Mouse (Mus musculus) neutrophil, adult 5-6 weeks (primary cell): ENCODE measurements around the gene Bud13. TPM values are rescaled to one million over a fixed set of nuclear protein-coding genes. Genes with fewer than 3 reads are reported as not detected.
"Not testable (repeated sequence)": the region's sequence is repeated elsewhere in the genome, so short reads cannot be mapped to it uniquely, and the experiment has no call there.

Source experiments
- ATAC-seq: fragments of 151-379, 151-347 bp; 2 replicates; pipeline ENCODE4 v1.8.0; 2017; ENCODE audit warnings: mild to moderate bottlenecking, moderate TSS enrichment; ENCODE audit not compliant: insufficient number of reproducible peaks, poor library complexity, low FRiP score, severe bottlenecking; ENCODE audit errors: extremely low read depth
- total RNA-seq: library from RNA; stranded (forward); fragments of 200-1000 nt; gene quantifications from 2 replicates; pipeline ENCODE4 v1.2.3, GENCODE M21; 2017

Gene Bud13
- total RNA-seq, 1 experiment from 2014 or later: 20.0 TPM

GRCm38 (mm10) chr9:46330586-46330895, 47.7 kb downstream of the Bud13 start:
- ATAC-seq: no peak

GRCm38 (mm10) chr9:46331301-46331700, 48.5 kb downstream of the Bud13 start:
- no peak for ATAC-seq

- no peak for ATAC-seq
Observed at GRCm38 (mm10) chr9:46334471-46335025, 51.7 kb downstream of the Bud13 start.

- ATAC-seq: no peak
Observed at GRCm38 (mm10) chr9:46335461-46335995, 52.7 kb downstream of the Bud13 start.

GRCm38 (mm10) chr9:46336294-46336693, 53.5 kb downstream of the Bud13 start:
- ATAC-seq: not testable (repeated sequence)

GRCm38 (mm10) chr9:46337331-46337730, 54.5 kb downstream of the Bud13 start:
- ATAC-seq: no peak

- ATAC-seq: no peak
Observed at GRCm38 (mm10) chr9:46337852-46338291, 55.1 kb downstream of the Bud13 start.

- ATAC-seq: no peak
Observed at GRCm38 (mm10) chr9:46338384-46338783, 55.6 kb downstream of the Bud13 start.

- no peak for ATAC-seq
Observed at GRCm38 (mm10) chr9:46339051-46339652, 56.3 kb downstream of the Bud13 start.

GRCm38 (mm10) chr9:46345887-46346665, 63.3 kb downstream of the Bud13 start:
- ATAC-seq: no peak

Other genes starting within 250 kb of the Bud13 start
- 0.70 TPM in 1 of 2 replicates, not detected in the other for gene Apoa1, start 54.4 kb upstream of the Bud13 start, total RNA-seq
- not detected in 2 replicates for gene Apoc3, start 47.4 kb upstream of the Bud13 start, total RNA-seq
- gene Apoa4, start 42.3 kb upstream of the Bud13 start, total RNA-seq: not detected in 2 replicates
- gene Apoa5, start 14.4 kb upstream of the Bud13 start, total RNA-seq: not detected in 2 replicates
- 37.8 and 49.3 TPM in 2 replicates for gene Zpr1, start 9.9 kb upstream of the Bud13 start, total RNA-seq
- not detected in 2 replicates for gene 4931429L15Rik, start 37.0 kb downstream of the Bud13 start, total RNA-seq